Mouse (Mus musculus) MEL (cell line): Measurements from ENCODE around the gene Zfp536.

Experiments
- CTCF ChIP-seq, 3 experiments: IDR thresholded peaks in 2 of 3; conservative IDR thresholded peaks in 1 of 3; 2 replicates each; pipeline ENCODE4 v1.5.1; 2011 to 2012; ENCODE audit warnings: low read length in 3 of 3, low read depth in 2 of 3, mild to moderate bottlenecking in 2 of 3, improper control_type of control experiment in 1 of 3, inconsistent platforms in 1 of 3, mixed read lengths in 1 of 3, moderate library complexity in 1 of 3; ENCODE audit not compliant: control insufficient read depth in 1 of 3, insufficient read depth in 1 of 3, poor library complexity in 1 of 3, severe bottlenecking in 1 of 3
- GABPA ChIP-seq: IDR thresholded peaks from 2 replicates; pipeline ENCODE4 v1.6.1; 2012; ENCODE audit warnings: low read depth, mild to moderate bottlenecking, inconsistent platforms, low read length, improper control_type of control experiment, moderate library complexity
- HCFC1 ChIP-seq: IDR thresholded peaks from 2 replicates; pipeline ENCODE4 v1.6.1; 2012; ENCODE audit warnings: low read depth, mild to moderate bottlenecking, inconsistent platforms, low read length, improper control_type of control experiment, moderate library complexity
- JUND ChIP-seq: IDR thresholded peaks from 2 replicates; pipeline ENCODE4 v1.6.1; 2011; ENCODE audit warnings: low read depth, mild to moderate bottlenecking, improper control_type of control experiment, low read length
- POLR2AphosphoS2 ChIP-seq: IDR thresholded peaks from 2 replicates; pipeline ENCODE4 v1.6.1; 2011; ENCODE audit warnings: low read length, improper control_type of control experiment
- SIN3A ChIP-seq: IDR thresholded peaks from 2 replicates; pipeline ENCODE4 v1.6.1; 2012; ENCODE audit warnings: low read length, improper control_type of control experiment, inconsistent platforms
- USF2 ChIP-seq, 2 experiments: IDR thresholded peaks; 2 replicates each; pipeline ENCODE4 v1.6.1; 2011 to 2012; ENCODE audit warnings: improper control_type of control experiment in 2 of 2, low read length in 2 of 2, borderline replicate concordance in 1 of 2, inconsistent platforms in 1 of 2, low read depth in 1 of 2, mild to moderate bottlenecking in 1 of 2; ENCODE audit not compliant: insufficient read depth in 1 of 2
- ZNF384 ChIP-seq: IDR thresholded peaks from 2 replicates; pipeline ENCODE4 v1.6.1; 2012; ENCODE audit warnings: low read depth, mild to moderate bottlenecking, inconsistent platforms, low read length, improper control_type of control experiment

DNA sequence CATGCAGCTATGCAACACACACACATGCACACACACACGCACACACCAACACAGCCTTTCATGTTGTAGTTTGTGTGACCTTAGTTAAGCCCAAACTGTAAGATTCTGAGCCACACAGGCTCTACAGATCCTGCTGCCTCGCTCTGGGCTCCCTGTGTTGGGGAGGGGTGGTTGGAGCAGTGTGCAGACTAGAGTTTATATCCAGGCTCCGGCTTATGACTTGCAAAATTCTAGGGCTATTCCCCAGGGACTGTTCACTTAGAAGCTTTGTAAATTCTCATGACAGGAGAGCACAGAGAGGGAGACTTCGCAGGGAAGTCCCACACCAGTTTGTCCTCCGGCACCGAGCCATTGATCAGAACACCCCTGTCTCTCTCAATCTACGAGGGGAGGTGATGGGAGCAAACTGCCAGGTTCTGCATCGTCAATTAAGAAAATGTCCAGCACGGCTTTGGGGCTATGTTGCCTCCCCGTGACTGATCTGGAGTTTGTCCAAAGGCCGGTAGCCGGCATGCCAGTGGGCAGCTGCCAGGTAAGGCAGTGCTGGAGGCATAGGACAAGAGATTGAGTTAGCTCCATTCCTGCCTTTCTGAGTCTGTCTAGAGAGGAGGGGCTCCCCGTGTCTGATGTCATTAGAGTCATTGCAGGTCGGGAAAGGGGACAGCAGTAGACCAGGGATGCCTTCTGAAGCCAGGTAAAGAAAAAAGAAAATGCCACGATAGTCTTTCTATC, 54.6 kb downstream of the Zfp536 start:
- TF ChIP-seq POLR2AphosphoS2 = no peak
- no peak for TF ChIP-seq SIN3A
- no peak for TF ChIP-seq CTCF (IDR thresholded peaks at IDR 0.05 in 2 of 3, conservative IDR thresholded peaks at IDR 0.05 in 1 of 3; ENCODE audit: control insufficient read depth in 1 of 3, insufficient read depth in 1 of 3, low read depth in 2 of 3, low read length in 3 of 3, poor library complexity in 1 of 3, severe bottlenecking in 1 of 3)
- TF ChIP-seq JUND = no peak
- no peak for TF ChIP-seq GABPA
- no peak for TF ChIP-seq HCFC1
- no peak for TF ChIP-seq USF2 (IDR thresholded peaks at IDR 0.05; ENCODE audit: borderline replicate concordance in 1 of 2, insufficient read depth in 1 of 2, low read depth in 1 of 2, low read length in 2 of 2)
- TF ChIP-seq ZNF384 = no peak
